Mouse (Mus musculus): ENCODE results near the gene Atxn7l2.

Gene Atxn7l2

DNA sequence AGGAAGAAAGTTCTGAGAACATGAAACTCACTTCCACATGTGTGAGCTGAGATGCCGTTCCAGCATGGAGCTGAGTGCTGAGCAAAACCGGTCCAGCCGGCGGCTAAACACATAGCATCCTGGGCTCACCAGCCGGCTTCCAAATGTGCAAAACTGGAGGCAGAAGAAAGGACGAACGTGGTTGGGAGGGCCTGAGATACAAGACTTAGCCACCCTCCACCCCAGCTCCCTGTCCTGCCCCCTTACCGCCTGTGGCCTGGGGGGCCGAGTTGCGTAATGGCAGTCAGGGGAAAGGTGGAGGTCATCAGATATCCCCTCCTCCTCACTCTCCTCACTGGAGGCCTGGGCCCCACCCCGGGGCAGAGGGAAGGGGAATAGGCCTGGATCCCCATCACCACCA lies 6.3 kb downstream of the Atxn7l2 start:
- DNase-seq, result no peak

- peak; percentile 74 to 87 for DNase-seq
Observed at GRCm38 (mm10) chr3:108203621-108204325, 7.0 kb downstream of the Atxn7l2 start.

- DNase-seq, result no peak
Observed at GRCm38 (mm10) chr3:108203212-108203611, 7.5 kb downstream of the Atxn7l2 start.

- no peak for DNase-seq
Observed at GRCm38 (mm10) chr3:108202506-108202905, 8.2 kb downstream of the Atxn7l2 start.

GRCm38 (mm10) chr3:108200329-108201323 lies 10.1 kb downstream of the Atxn7l2 start, which contains the start of gene Cyb561d1:
Gene Cyb561d1 (minus strand): TSS chr3:108201212.
- peak; percentile 97 for DNase-seq

DNA sequence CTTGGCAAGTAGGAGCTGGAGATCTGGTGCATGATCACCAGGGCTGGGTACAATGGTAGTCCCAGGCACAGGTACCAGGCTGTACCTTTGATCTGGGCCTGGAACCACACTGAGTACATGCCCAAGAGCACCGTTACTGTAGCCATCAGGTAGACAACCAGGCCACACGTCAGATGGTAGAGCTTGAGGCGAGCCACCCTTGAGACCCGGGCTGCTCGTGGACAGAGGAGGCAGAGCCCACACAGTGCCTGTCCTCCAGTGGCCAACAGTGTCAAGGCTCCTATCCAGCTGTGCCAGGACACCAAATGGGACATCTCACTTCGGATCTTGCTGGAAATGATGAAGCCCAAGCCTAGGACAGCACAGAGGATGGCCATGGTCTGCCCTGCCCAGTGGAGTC lies 11.5 kb downstream of the Atxn7l2 start:
- DNase-seq, result no peak

- DNase-seq, result peak; percentile 61 to 77
Observed at GRCm38 (mm10) chr3:108197066-108197497, 13.7 kb downstream of the Atxn7l2 start.

- DNase-seq, result no peak
Observed at GRCm38 (mm10) chr3:108195941-108196590, 14.7 kb downstream of the Atxn7l2 start.

DNA sequence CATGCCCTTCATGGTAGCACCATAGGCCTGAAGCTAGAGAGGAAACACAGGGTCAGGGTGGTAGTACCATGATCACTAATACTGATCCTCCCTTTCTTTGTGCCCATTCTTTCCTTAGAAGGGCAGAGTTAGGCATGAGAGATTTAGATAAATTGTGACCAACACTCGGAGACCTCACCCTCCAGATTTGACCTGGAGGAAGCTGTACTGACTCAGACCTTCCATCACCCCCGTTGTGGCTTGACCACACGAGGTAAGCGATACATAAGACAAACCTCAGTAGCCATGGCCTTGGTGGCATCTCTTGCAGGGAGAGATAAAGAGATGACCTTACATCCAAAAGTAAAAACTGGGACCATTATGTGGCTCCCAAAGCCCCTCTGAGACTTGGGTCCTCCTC lies 15.4 kb downstream of the Atxn7l2 start:
- DNase-seq, result no peak

GRCm38 (mm10) chr3:108193686-108194085 lies 17.0 kb downstream of the Atxn7l2 start:
- no peak for DNase-seq

DNA sequence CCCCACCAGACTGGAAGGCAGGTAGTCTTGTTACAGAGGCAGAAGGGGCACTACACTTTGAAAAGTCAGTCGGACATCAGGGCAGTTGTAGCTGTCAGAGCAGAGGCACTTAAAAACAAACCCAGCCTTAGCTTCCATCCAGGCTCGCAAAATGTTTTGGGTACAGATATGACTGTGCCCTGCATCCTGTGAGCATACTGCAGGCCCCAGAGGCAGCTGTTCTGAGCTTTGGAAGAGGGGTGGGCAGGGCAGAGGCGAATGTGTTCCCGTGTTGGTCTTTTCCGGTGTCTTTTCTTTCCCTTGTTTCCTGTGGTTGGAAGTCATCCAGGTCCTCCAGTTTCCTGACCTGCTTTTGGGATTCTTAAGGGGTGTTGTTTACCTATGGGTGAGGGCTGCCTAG lies 20.8 kb downstream of the Atxn7l2 start:
- DNase-seq, result no peak

DNA sequence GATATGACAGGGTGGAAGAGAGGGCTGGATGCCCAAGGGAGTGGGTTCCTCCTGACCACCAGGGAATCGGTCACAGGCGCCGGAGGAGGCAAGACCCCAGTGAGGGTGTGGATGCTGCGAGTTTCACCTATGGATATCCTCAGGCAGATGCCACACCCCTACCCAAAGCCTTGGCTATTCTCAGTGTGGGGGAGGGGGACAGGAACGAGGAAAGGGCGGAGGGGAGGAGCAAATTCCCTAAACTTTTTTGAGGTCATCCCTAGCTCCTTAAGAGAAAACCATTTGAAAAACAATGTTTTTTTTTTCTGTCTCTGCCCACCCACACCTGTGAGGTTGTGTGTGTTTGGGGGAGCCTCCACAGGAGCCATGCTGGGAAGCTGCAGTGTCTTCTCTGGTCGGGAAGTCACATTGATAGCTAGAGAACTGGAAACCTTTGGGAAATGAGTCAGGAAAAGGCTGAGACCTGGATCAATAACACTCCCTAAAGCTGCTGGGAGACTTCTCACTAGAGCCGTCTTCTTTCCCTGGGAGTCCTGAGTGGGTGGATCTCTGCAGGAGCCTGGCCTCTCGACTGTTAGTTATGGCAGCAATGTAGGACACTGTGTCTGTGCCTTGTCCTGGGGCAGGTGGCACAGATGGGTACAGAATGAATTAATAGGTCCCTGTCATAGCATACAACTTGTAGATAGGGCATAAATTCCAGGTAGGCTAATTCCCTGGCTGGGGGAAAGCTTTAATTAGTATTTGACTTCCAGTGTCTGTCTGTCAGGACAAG lies 21.8 kb downstream of the Atxn7l2 start:
- DNase-seq, result no peak

DNA sequence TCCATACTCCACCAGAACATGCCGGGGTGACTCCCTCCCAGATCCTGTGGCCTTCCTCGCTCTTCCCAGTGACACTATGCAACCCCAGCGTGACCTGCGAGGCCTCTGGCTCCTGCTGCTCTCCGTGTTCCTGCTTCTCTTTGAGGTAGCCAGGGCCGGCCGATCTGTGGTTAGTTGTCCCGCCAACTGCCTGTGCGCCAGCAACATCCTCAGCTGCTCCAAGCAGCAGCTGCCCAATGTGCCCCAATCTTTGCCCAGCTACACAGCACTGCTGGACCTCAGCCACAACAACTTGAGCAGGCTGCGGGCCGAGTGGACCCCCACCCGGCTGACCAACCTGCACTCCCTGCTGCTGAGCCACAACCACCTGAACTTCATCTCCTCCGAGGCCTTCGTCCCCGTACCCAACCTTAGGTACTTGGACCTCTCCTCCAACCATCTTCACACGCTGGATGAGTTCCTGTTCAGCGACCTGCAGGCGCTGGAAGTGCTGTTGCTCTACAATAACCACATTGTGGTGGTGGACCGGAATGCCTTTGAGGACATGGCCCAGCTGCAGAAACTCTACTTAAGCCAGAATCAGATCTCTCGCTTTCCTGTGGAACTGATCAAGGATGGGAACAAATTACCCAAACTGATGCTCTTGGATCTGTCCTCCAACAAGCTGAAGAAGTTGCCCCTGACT lies 23.5 kb downstream of the Atxn7l2 start:
- no peak for DNase-seq

- peak; percentile 49 to 78 for DNase-seq
Observed at GRCm38 (mm10) chr3:108186098-108187047, 24.4 kb downstream of the Atxn7l2 start, which contains the start of gene Amigo1. Gene Amigo1 (plus strand): TSS chr3:108186335.

DNA sequence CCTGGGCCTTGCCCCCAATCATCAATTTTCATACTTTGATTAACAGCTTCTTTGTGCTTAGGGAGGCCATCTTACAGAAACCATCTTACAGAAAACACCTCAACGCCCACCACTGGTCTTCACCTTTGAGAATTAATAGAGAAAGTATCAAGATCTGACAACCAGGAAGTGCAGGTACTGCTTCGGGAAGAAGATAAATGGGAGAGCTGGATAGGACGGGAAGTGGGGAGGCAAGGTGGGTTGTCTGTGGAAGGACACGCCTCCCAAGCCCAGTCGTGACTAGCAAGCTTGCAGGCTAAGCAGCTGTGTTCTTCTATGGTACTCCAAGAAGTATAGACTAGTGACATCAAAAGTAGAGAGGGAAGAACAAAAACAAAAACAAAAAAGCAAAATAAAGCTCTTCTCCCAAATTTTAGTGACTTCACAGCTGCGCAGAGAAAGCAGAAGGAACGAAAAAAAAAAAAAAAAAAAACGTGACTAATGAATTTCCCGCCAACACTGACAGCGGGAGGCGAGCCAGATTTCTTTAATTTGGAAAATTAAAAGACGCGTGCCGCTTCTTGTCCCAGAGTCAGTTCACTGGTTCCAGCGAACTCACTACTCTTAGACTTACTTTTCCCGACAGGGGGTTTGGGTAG lies 25.2 kb downstream of the Atxn7l2 start:
- DNase-seq, result no peak

- DNase-seq, result peak in 1 of 2 experiments; percentile 59
Observed at GRCm38 (mm10) chr3:108184742-108185141, 26.0 kb downstream of the Atxn7l2 start.

GRCm38 (mm10) chr3:108180514-108180913 lies 30.2 kb downstream of the Atxn7l2 start:
- no peak for DNase-seq

DNA sequence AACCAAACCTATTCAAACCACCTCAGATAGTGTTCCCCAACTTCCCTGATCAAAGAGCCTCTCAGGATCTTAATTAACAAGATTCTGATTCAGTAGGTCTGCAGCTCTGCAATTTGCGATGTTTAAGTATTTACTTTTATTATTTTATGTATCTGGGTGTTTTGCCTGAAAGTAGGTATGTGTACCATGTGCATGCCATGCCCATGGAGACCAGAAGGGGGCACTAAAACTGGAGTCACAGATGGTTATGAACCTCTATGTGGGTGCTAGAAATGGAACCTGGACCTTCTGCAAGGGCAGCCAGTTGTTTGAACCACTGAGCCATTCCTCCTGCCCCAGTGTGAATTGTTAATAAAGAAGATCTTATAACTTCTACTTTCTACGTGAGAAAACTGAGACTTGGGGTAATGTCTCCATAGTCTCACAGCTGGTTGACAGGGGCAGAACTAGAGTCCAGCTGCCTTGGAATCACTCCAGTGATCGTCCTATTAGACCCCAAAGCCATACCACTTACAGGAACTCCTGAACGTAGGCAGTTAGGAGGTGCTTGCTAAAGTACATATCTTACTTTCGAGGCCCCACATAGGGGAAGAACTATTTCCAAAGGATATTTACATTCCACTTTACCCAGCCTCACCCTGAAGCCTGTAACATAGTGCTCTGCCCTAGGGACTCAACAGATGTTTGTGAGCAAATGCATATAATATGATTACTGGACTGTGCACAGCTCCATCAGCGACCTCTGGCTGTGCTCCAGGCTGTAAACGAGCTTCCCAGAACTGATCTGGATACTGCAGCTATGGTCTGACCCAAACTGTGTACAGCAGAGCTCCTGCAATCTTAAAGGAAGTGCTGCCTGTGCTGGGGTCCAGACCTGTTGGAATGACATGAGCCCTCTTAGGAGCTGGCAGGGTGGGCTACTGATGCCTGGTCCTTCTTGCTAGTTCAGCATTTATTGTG lies 31.7 kb downstream of the Atxn7l2 start:
- peak in 1 of 2 experiments; percentile 78 for DNase-seq
